Mouse (Mus musculus) 3T3-L1 (cell line): ENCODE data around the gene Exoc3l.
A peak's percentile ranks its signal among the peaks of the same experiment; 100 is the strongest.
"Not testable (repeated sequence)": the region's sequence is repeated elsewhere in the genome, so short reads cannot be mapped to it uniquely, and the experiment has no call there.

Experiments
- DNase-seq: peaks from one replicate; pipeline ENCODE4 v3.0.0-alpha.2; 2015; ENCODE audit warnings: low read depth, low spot score

Exoc3l gene

DNA sequence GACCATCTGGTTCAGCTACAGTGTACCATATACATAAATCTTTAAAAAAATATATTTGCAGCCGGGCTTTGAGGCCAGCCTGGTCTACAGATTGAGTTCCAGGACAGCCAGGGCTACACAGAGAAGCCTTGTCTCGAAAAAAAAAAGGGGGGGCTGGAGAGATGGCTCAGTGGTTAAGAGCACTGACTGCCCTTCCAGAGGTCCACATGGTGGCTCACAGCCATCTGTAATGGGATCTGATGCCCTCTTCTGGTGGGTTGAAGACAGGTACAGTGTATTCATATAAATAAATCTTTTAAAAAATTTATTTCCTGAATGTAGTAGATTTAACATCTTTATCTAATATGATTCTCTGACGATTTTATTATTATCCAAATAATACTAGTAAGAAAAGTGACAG is 4.1 kb downstream of the Exoc3l start:
- peak; percentile 54 for DNase-seq

GRCm38 (mm10) chr8:105291364-105291763 is 4.5 kb downstream of the Exoc3l start:
- not testable (repeated sequence) for DNase-seq

DNA sequence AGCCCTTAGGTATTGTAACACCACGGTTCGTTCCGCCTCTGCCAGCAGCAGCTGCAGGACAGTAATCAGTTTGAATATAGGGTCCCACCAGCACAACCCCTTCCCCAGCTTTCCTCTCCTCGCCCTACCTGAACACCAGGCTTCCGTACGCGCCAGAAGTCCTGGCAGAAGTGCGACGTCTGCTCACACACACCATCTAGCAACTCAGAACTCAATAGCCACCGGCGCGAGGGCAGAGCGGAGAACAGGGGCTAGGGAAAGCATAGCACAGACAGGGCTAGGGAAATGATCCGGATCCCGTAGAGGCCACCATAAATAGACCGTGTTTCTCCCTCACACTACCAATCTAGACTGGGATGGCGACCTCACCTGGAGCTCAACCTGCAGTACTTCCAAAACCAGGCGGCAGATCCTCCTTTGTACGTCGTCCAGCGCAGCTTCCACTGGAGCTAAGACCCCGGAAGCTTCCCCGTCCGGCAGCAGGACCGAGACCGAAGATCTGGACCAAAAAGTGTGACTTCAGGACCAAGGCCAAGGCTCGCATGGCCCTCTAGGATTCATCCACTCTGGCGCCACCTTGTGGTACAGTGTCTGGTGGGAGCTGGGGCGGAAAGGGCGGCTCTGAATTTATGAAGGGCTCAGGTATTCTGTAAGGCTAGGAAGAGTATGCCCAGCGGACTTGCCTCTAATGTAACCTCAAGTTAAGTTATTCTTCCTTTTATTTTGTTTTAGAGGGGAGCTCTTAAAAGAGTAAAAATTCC is 5.2 kb downstream of the Exoc3l start:
- DNase-seq, result peak; percentile 88

GRCm38 (mm10) chr8:105289805-105290460 is 6.0 kb downstream of the Exoc3l start, which contains the start of gene 4931428F04Rik:
TSS of gene 4931428F04Rik (minus strand) at chr8:105289864.
- DNase-seq, result no peak

GRCm38 (mm10) chr8:105288958-105289732 is 6.8 kb downstream of the Exoc3l start:
- peak; percentile 100 for DNase-seq

DNA sequence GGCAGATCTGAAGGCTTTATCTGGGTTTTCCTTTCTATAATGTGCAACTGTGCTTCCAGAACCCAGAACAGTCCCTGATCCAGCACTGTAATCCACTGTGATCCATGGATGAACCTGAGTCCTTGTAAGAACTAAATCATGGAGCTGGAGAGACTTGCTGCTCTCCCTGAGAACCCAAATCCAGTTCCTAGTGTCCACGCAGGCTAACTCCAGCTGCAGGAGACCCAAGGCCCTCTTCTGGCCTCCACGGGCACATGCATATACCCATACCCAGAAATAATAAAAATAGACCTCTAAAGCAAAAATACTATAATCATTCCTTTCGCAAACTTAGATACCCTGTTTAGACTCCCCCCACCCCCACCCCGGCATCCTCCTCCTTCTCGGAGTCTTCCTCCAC is 7.7 kb downstream of the Exoc3l start:
- peak; percentile 72 for DNase-seq

DNA sequence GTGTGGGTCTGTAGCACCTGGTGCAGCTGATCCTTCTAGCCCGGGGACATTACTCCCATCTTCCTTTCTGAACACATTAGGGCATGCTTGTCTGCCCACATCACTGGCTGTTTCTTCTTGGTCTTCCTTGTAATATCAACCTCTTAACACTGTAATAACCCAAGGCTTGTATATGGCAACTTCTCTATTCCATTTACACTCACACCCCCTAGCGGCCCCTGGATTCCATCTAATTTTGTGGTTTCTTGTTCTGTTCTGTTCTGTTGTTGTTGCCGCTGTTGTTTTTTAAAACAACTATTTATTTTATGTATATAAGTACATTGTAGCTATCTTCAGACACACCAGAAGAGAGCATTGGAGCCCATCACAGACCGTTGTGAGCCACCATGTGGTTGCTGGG is 9.0 kb downstream of the Exoc3l start:
- peak; percentile 61 for DNase-seq

DNA sequence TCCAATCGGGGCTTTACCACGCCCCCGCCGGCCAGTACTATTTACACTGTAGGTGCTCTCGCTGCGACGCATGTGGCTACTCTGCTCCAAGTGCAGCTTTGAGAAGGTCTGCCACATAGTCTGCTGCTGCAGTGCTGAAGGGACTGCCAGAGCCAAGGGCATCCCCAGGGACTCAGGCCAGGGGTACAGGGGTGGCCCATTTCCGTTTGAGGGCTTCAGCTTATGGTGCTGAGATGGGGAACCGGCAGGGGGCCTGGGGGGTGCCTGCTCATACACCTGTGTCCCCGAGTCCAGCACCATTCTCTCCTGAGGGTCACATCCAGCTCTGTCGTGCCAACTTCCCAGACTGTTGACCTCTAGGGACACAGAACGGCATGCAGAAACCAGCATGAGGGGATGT is 10.4 kb downstream of the Exoc3l start:
- no peak for DNase-seq

GRCm38 (mm10) chr8:105283074-105283473 is 12.8 kb downstream of the Exoc3l start:
- peak; percentile 45 for DNase-seq

- no peak for DNase-seq
Measured at GRCm38 (mm10) chr8:105282239-105282638, 13.7 kb downstream of the Exoc3l start.

DNA sequence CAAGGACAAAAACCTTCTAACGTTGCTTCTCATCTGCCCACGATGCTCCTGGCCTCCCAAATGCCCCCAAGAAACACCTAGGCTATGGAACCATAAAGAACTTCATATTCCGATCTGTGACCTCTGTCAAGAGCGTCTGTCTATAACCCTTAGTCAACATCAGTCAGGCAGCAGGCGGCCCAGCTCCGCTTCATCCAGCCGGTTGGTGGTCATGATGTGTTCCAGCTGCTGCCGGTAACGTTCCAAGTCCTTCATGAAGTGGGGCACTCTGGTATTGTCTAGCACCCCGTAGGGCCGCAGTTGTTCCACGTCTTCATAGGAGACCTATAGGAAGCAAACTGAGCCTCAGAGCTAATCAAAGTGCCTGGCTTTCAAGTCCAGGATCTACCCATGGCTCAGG is 14.1 kb downstream of the Exoc3l start:
- no peak for DNase-seq

DNA sequence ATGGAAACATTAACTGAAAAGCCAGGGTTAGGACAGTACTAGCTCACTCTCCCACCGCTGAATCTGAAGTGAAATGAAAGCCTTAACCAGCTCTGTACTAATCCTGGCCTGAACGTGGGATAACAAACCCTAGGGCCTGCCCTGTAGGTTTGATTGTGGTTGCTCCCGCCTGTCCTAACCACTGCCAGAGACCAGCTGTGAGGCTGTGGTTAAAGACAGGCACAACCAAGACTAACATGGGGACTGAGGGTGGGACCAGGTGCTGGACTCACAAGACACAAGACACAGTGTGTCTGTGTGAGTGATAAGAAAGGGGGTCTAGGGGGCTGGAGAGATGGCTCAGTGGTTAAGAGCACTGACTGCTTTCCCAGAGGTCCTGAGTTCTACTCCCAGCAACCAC is 15.3 kb downstream of the Exoc3l start:
- DNase-seq, result no peak

GRCm38 (mm10) chr8:105278911-105279334 is 17.0 kb downstream of the Exoc3l start:
- DNase-seq, result no peak

- DNase-seq, result no peak
Measured at GRCm38 (mm10) chr8:105276292-105277120, 19.4 kb downstream of the Exoc3l start.

DNA sequence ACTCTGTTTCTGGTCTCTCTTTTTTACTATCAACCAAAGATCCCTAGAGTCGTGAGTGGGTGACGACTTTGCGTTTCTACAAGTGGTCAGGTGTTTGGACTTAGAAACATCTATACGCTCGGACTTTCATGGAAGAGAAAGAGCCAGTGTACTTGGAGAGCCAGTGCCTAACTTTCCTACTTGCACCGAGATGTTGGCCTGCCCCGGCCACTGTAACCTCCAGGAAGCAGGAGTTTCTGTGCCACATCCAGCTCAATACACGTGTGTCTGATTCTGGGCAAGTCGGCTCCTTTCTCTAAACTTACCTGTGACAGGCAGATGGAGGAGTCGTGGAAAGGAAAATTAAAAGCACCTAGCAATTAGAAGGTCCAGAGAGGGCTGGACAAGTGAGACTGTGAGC is 20.1 kb downstream of the Exoc3l start, which contains the start of gene Nol3:
Nol3 (plus strand) TSS at position 301 of the 400 bp plus-strand sequence.
- no peak for DNase-seq

GRCm38 (mm10) chr8:105275387-105275786 is 20.5 kb downstream of the Exoc3l start:
- no peak for DNase-seq

DNA sequence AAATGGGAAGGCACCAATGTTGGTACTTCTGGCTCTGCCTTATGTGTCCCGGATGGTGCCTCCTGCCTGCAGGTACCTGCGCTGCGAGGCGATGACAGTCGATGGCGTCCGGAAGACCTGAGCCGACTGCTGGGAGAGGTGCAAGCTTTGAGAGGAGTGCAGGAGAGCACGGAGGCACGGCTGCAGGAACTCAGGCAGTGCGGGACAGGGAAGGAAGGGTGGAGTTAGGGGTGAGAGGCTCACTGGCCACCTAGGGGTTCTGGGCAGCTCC is 25.1 kb downstream of the Exoc3l start:
- DNase-seq, result no peak

GRCm38 (mm10) chr8:105270101-105270915 is 25.6 kb downstream of the Exoc3l start:
- no peak for DNase-seq

- no peak for DNase-seq
Measured at GRCm38 (mm10) chr8:105269461-105269947, 26.4 kb downstream of the Exoc3l start, which contains the start of gene Hsf4. TSS of gene Hsf4 (plus strand) at chr8:105269801.

- DNase-seq, result no peak
Measured at GRCm38 (mm10) chr8:105269075-105269458, 26.8 kb downstream of the Exoc3l start.
